Mouse (Mus musculus) T-helper 17 cell (primary cell): ENCODE data around the gene Capn11.

Source experiments
- in situ Hi-C, 2 experiments: fragments of 300-600 bp; cut with MboI, MseI; formaldehyde crosslinking; loops; 1 replicate in 1 of 2; 2 replicates in 1 of 2; pipeline ENCODE4 v1.15.1; 2025; ENCODE audit warnings: high pct_unique_total_duplicates in 2 of 2

Gene Capn11

DNA sequence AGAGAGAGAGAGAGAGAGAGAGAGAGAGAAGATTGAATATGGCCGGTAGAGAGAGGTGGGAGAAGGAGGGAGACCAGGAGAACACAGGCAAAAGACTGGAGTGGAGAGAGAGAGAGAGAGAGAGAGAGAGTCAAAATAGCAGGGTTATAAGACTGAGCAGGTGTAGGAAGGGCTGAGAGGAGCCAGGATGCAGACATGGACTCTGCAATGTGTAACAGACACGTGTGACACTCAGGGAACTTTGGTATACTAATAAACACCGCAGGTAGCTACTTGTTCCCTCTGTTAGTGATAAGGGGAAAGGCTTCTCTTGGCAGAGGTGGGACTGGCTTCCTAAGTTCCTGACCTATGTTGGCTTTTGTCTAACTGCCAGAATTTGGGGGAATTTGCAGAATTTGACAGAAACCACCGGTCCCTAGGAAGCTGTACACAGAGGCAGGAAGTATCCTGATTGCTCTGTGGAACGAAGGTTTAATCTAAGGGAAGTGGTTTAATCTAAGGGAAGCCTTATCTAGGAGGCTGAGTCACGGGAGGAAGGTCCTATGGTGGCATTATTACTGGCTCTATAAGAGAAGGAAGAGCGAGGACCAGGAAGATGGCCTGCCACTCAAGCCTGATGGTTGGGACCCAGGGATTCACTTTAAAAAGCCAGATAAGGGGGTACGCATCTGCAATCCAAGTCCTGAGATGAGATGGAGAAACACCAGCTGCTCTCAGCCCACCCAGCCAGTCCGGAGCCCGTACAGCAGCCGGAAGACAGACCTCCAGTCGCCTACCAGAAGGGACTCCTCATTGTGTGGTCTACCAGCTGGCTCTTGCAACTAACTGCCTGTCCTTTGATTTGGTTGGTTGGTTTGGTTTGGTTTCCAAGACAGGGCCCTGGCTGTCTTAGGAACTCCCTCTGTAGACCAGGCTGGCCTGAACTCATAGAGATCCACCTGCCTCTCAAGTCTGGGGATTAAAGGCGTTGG is 30.0 kb downstream of the Capn11 start:
- in situ Hi-C loops = loop anchor here in 1 of 2 experiments (5.0 kb wide), 1 partner anchor 47 kb away; no protein-coding TSS in a partner anchor

DNA sequence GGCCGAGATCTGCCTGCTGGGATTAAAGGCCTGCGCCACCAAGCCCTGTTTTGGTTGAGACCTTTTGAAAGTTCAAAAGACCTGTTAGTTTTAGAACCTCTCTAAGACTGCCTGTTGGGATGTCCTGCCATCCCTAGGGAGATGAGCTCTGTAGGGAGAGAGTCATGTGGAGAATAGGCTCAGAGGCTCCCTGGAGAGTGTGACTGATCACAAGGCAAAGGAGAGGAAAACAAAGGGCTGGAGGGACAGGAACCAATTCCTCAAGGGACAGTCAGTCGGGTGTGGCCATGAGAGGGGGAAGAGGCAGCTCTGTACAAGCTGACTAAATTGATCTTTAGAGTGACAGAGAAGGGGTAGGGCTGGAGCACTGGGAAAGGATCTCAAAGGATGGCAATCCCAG is 31.0 kb downstream of the Capn11 start:
- in situ Hi-C loops = loop anchor here in 1 of 2 experiments (5.0 kb wide), 1 partner anchor 46 kb away; no protein-coding TSS in a partner anchor

DNA sequence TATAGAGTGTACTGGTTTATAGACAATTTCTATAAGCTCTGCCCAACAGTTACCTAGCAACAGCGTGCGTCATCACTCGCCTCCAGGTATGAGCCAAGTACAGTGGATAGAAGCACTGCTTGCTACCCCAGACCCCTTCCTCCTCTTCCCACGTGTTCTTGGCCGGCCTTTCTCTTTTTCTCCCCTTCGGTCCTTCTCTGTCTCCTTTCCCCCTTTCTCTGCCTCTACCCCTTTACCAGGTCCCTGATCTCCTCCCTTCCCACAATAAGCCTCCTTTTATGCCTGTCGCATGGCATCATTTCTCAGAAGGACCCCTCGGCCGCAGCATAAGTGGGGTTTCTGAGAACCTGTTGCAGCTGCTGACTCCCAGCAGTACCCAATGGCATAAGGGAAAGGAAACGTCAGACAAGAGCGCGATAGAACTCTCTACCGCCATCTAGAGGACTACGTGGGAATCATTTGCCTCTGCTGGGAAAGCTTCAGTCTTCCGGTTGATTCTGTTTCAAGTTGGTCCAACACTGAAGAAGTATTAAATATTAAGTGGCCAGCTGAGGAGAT is 32.5 kb downstream of the Capn11 start:
- in situ Hi-C loops = loop anchor here in 1 of 2 experiments (5.0 kb wide), 1 partner anchor 44 kb away; no protein-coding TSS in a partner anchor

DNA sequence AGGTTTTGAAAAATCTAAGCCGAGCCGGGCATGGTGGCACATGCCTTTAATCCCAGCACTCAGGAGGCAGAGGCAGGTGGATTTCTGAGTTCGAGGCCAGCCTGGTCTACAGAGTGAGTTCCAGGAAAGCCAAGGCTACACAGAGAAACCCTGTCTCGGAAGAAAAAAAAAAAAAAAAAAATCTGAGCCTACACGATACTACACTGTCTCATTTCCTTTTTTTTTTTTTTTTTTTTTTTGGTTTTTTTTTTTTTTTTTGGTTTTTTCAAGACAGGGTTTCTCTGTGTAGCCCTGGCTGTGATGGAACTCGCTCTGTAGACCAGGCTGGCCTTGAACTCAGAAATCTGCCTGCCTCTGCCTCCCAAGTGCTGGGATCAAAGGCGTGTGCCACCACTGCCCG is 35.7 kb downstream of the Capn11 start:
- in situ Hi-C loops = loop anchor here in 1 of 2 experiments (5.0 kb wide), 1 partner anchor 49 kb away; no protein-coding TSS in a partner anchor

DNA sequence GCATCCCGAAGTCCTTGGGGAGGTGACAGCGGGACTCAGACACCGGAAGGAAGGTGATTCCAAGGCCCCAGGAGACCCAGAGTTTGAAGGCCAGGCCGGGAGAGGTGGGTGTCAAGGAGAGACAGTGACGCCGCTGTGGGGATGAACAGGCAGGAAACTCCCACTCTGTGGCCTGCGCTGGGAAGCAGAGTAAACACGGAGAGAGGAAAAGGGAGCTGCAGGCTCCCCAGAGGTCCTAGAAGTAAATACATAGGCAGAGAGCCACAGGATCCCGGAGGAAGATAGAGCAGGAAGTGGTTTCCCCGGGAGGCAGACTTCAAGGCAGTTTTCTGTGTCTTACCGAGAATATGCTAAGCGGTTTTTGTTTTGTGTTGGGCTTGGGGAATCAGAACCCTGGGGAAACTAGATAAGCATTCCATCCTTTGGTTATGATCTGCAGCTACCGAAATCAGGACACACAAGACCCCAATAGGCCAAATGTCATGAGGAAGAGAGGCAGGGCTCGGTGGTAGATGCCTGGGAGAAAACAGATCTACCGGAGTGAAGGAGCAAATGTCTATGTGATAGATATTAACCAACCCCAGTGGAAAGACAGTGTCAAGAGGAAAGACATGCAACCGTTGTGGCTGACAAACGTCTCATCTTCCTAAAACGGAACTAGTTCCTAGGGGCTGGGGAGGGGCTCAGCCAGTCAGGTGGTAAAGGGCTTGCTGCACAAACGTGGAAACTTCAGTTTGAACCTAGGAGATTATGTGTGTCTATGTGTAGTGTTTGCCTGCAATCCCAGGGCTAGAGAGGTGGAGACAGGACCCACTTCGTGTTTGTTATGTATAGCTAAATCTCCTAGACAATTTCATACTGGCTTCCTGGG is 39.5 kb downstream of the Capn11 start:
- in situ Hi-C loops = loop anchor here in 1 of 2 experiments (5.0 kb wide), 1 partner anchor 53 kb away; no protein-coding TSS in a partner anchor

DNA sequence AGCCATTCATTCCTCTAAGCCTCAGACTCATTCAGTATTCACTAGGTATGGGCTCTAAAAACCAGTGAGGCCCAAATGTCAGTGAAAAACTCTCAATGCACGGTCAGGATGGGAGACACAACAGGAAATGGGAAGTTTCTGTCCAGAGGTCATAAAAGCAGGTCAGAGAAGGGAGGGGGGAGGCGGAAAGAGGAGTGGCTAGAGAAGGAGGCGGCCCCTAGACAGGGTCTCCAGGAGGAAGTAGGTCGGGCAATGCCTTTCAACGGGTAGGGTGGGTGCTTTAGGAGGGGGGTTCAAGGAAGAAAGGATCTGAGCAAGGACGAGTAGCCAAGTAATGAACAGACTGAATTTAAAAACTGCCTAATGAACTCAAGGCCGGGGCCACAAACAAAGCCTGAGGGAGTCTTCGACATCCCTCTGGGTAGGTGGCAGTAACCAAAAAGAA is 40.2 kb downstream of the Capn11 start:
- in situ Hi-C loops = no loop called here

DNA sequence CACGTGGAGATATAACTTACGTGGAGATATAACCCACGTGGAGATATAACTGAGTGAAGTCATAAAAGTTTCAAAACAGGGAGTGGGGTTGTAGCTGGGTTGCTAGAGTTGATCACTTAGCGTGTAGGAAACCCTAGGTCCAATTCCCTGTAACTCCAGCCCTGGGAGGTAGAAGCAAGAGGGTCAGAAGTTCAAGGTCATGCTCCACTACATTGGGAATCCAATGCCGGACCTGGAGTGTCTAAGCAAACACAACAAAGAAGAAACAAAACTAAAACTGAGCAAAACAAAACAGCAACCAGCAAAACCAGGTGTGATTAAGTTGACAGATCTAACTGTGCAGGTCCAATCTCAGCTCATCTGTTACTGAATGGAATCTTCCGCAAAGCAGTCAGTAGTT is 41.5 kb downstream of the Capn11 start:
- in situ Hi-C loops = no loop called here

DNA sequence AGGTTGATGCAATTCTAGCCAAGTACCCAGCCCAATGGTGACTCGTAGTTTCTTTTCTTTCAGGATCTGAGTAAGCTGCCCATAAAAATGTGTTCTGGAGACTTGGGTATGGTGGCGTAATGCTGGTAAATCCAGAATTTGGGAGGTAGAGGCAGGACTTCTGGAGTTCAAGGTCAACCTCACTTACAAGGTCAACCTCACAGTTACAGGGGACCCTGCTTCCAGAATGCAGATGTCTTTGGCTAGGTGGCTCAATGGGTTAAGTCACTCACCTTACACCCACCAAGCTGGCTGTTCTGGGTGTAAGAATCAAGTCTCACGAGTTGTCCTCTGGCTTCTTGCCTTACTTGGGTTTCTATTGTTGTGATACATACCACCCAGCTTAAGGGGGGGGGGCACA is 42.4 kb downstream of the Capn11 start:
- in situ Hi-C loops = no loop called here

DNA sequence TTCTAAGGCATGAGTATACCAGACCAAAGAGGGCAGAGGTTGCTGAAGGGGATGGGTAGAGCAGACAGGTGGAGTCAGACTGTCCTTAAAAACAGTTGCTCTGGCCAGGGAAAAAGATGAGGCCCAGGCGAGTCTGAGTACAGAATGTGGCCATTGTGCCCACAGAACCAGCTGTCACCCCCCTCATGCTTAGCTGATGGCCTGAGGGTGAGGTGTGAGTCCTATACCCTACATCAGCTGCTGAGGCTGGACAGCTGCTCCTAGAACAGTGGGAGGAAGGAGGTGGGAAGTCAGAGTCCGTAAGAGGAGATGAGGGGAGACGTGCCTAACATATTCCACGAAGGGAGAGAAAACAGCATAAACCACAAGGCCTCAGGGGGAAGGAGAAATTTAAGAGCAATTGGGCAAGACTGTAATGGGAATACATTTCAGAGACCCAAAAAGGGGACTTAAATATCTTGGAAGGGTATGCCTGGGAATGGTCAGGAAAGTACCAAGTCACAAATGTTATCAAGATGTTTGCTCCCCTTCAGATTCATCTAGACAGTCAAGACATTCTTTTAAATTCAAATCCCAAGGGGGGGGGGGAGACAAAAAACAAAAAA is 43.0 kb downstream of the Capn11 start:
- in situ Hi-C loops = no loop called here

DNA sequence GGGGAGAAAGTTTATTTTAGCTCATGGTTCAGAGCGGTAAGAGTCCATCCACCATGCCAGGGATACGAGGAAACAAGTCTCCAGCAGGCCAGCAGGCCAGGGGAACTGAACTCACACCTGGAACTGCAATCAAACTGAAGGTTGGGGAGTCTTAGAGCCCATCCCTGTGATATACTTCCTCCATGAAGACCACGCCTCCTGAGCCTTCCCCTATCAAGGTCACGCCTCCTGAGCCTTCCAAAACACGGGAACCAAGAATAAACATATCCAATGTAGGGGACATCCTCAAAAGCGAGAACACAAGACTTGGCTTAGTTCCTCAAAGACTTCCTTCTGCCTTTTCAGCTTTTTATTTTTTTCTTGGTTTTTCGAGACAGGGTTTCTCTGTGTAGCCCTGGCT is 46.2 kb downstream of the Capn11 start:
- in situ Hi-C loops = no loop called here

DNA sequence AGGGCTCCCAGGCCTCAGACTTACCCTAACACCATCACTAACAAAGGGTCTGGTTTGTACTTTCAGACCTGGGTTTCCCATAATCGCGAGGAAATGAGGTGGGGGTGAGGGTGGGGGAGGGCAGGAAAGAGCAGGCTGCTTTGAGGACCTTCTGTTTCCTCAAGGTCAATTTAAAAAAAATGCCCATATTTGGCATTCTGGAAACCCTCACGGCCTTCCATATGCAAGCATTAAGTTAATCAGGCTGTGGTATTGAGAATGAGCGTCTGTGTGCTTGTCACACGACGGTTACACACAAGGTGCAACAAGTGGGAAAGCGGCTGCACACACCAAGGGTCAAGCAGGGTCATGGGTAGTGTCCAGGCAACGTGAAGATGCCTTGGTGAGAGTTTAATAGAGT is 47.1 kb downstream of the Capn11 start:
- in situ Hi-C loops = no loop called here

DNA sequence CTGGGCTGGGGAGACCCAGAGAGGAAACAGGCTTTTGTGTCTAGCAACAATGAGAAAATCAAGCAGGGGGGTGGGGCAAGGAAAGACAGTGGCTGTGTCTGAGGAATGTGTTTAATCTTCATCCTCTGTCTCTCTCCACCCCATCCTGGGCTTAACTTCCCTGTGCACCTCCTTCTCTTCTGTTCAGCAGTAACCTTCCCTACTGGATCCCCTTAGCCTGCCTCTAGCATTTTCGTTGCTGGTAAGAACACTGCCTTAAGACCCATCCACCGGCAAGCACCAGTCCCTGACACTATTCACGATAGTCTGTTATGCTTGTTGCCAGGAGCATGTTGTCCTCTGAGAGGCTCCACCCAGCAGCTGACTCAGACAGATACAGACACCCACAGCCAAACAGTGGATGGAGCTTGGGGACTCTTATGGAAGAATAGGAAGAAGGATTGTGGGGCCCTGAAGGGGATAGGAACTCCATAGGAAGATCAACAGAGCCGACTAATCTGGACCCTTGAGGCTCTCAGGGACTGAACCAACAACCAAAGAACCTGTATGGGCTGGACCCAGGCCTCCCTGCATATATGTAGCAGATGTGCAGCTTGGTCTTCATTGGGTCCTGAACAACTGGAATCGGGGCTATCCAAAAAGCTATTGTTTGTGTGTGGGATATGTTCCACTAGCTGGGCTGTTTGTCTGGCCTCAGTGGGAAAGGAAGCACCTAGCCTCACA is 48.8 kb downstream of the Capn11 start:
- in situ Hi-C loops = no loop called here

DNA sequence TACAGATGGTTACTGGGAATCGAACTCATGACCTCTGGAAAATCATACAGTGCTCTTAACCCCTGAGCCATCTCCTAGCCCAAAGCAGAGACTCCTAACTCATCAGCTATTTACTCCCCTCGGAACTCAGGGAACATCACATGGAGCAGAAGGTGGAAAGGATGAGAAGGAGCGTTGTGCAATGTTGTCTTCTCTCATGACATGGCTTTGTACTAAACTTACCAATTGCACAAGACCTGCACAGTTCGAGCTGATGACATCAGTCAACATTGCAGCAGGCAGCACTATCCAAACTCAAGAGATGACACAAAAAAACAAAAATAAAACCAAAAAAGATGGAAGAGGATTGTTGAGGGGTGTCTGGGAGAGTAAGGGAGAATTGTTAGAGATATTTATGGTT is 50.7 kb downstream of the Capn11 start:
- in situ Hi-C loops = no loop called here

DNA sequence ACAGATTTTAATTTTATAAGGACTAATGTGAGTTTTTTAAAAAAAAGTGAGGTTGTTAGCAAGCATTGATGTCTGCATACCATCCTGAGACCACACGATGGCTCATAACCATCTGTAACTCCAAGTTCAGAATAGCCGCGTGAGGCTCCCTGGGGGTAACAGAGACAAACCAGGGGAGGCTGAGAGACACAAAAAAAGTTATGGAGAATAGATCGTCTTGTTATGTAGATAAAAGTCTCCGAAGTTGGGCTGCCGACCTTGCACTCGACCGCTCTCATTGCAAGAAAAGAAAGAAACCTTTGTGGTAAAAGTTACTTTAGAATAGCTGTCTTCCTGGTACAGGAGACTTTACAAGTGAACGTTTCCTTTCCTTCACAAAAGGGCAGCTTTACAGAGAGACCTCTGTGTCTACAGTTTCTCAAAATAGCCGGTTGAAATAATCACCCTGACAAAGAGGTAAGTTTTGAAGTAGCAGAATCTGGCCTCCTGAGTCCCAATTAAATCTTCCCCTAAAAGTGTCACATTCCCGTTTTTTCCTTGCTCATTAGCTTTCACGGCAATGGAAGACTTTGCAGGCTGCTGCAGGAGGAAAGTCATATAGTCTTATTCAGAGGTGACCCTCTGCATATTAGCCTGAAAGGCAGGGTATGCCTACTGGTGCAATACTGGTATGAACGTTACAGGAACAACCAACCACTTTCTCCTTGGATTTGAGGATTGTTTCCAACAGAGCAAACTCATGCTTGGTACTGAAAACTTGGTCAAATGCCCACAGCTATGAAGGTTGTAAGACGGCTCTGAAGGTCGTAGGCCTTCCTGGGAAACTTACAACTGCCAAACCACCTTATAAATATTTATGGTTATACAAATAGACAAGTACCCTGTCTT is 51.9 kb downstream of the Capn11 start:
- in situ Hi-C loops = no loop called here

DNA sequence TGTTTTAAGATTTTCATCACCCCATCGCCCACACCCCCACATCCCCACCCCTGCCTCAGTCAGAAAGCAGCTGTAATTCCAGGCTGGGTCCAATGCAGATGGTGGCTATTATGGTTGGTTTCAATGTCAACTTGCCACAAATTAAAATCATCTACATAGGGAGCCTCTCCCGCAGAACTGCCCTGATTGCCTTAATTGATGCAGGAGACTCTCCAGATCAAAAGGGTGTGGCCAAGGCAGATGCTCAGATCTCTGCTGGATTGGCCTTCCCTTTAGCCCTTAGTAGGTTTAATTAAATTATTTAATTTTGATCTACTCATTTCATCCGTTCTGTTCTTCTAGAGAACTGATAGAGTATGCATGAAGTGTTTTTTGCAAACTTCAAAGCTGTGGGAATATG is 56.1 kb downstream of the Capn11 start:
- in situ Hi-C loops = no loop called here

DNA sequence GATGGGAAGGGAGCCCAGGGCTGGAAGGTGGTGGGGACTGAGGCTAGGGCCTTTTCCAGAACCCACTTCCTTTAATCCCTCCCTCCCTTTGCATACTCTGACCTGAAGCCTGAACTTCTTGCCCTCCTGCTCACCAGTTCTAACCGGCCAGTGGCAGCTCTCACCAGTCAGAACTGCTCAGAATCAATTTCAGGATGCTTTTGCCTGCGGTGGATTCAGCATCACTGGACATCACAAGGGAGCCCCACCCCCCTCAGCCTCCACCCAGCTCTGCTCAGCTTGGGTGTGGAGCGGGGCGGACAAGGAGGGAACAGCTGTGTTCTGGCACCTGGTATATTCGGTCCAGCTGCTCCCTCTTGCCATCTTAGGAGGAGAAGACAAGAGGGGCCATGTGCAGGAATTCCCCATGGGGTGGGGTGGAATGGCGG is 57.2 kb downstream of the Capn11 start, which contains the start of gene Mymx:
Gene Mymx, minus strand, starts transcription at position 226 of the 428 bp plus-strand sequence.
- in situ Hi-C loops = no loop called here

DNA sequence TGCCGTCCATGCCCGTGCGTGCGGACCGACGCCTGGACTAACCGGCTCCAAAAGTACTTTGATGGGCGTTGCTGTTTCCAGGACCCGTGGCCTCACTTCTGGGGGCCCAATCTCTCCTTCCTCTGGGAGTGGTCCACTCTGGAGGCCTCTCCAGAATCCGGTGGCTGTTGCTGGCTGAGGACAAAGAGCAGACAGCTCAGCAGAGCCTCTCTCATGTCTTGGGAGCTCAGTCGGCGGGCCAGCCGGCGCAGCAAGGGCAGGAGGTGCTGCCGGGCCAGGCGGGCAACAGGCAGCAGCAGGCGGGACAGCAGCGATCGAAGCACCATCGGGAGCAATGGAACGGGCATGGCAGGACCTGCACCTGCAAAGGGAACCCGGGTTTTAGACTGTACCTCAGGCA is 57.8 kb downstream of the Capn11 start:
- in situ Hi-C loops = no loop called here

DNA sequence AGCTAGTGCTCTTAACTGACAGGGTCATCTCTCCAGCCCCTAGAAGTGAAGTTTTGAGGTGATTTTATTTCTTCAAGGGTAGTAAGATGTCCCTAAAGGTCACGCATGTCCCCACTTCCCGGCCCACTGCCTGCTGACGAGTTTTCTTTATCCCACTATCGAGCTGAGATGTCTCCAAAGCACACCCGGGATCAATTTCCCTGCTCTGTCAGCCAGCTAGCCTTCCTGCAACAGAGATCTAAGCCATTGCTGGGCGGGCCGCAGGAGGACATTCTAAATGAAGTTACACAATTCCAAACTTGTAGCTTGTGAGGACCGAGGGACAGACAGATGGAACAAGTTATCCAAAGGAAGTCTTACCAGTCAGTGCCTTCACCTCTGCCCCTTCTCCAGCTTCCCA is 58.9 kb downstream of the Capn11 start:
- in situ Hi-C loops = no loop called here
